Mouse (Mus musculus) embryonic fibroblast, embryonic 13.5 days (primary cell): ENCODE data around the gene Rreb1. TPM values are rescaled to one million over a fixed set of nuclear protein-coding genes. Genes with fewer than 3 reads are reported as not detected.

ENCODE experiments used
- H3K27ac ChIP-seq: 2 replicates; pipeline ENCODE4 v1.5.1; 2012; ENCODE audit warnings: low read length, control low read depth, inconsistent platforms; ENCODE audit not compliant: insufficient read depth
- H3K4me1 ChIP-seq: 2 replicates; pipeline ENCODE4 v1.6.1; 2011; ENCODE audit warnings: low read length; ENCODE audit not compliant: control insufficient read depth, insufficient read depth
- H3K4me3 ChIP-seq: 2 replicates; pipeline ENCODE4 v1.5.1; 2011; ENCODE audit warnings: mild to moderate bottlenecking, control low read depth, low read length; ENCODE audit not compliant: insufficient read depth
- CTCF ChIP-seq: IDR thresholded peaks from 2 replicates; pipeline ENCODE4 v1.5.1; 2011; ENCODE audit warnings: mild to moderate bottlenecking, control low read depth, low read length, moderate library complexity, borderline replicate concordance; ENCODE audit not compliant: insufficient read depth
- POLR2A ChIP-seq: IDR thresholded peaks from 2 replicates; pipeline ENCODE4 v1.6.1; 2011; ENCODE audit warnings: low read depth, mild to moderate bottlenecking, control low read depth, low read length, moderate library complexity
- polyA plus RNA-seq: library from polyadenylated mRNA; stranded (reverse); fragments of >200 nt; gene quantifications from 2 replicates; pipeline ENCODE4 v1.2.4, GENCODE M21; 2011; ENCODE audit warnings: low read depth; ENCODE audit not compliant: missing spikeins, insufficient read length

Rreb1 gene
- polyA plus RNA-seq, 1 experiment: 14.1 TPM

DNA sequence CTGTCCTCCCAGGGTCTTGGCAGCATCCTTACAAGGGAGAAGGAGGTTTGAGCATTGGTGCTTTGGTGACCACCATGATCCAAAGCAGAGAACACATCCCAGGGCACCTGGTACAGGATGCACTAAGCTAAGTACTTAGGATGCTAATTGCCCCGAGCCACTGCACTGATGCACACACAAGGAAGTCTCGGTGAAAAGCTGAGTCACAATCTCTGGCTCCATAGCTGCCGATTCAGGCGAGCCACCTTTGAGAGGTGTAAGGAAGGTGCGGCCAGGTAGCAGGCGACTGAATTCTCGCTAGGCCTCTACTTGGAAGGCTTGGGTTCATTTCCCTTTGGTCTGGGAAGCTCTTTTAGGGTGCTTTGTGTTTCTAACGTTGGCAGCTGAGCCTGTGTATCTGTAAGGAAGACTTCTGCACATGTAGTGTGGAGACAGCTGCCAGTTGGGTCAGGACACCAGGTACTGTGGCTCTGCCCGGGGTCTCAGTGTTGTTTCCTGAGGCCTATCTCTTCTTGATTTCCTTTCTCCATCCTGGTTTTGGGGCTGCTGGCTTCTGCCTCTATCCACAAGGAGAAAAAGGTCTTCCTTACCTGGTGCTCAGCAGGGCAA is 68.9 kb downstream of the Rreb1 start:
- Histone ChIP-seq H3K4me3 (no peak overlapping the region), H3K27ac (no peak overlapping the region), H3K4me1 (peaks cover 5% of the 10 kb centered on the region; the same call in 1 of the 2 replicates)
- TF ChIP-seq CTCF: no peak

DNA sequence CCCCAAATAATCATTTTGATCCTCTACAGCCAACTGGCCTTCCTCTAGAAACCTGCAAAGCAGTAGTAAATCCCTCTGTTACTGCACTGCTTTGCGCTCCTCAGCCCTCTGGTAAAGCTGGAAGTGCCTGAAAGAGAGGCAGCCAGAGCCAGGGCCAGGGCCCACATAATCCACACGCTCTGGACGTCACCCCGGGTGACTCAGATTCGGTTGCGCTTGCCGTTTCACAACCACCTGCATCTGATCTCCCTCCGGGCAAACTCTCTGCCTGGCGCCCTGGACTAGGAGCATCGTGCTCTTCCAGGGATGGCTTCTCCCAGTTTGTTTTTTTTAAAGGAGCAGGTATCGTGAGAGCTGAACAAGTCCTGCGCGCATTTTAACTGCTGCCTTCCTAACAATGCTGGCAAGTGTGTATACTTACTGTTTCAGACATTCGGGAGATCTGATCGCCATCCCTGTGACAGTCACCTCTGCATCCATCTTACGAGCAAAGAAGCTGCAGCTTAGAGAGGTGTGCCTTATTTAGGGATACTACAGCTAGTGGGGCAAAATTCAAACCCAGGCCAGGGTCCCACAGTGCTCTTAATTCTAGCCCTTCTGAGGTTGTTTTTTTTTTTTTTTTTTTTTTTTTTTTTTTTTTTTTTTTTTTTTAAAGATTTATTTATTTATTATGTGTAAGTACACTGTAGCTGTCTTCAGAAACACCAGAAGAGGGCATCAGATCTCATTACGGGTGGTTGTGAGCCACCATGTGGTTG is 69.6 kb downstream of the Rreb1 start:
- no peak overlapping the region for H3K4me3 ChIP-seq
- no peak for TF ChIP-seq CTCF
- TF ChIP-seq POLR2A: no peak
- H3K4me1 ChIP-seq: peaks cover 6% of the 10 kb centered on the region; the same call in 1 of the 2 replicates
- no peak overlapping the region for H3K27ac ChIP-seq

DNA sequence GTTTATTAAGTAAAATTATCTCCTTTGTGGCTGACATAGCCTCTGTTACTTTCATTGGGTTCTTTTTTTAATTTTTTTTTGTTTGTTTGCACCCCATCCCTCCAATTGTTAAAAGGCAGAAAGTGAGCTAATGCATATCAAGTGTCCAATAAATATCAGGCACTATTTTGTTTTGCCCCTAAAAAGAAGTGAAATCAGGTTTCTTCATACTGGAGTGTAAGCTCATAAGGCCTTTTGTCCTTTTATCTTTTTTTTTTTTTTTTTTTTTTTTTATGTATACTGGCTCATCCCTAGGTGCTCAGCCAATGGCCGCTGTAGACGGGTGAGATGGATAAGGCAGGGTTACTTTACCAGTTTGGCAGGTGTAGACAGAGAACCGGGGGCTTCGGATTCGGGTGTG is 70.2 kb downstream of the Rreb1 start:
- H3K4me3 ChIP-seq: no peak overlapping the region
- peaks cover 7% of the 10 kb centered on the region; the same call in 1 of the 2 replicates for H3K4me1 ChIP-seq
- H3K27ac ChIP-seq: no peak overlapping the region
- TF ChIP-seq POLR2A (no peak), CTCF (no peak)

DNA sequence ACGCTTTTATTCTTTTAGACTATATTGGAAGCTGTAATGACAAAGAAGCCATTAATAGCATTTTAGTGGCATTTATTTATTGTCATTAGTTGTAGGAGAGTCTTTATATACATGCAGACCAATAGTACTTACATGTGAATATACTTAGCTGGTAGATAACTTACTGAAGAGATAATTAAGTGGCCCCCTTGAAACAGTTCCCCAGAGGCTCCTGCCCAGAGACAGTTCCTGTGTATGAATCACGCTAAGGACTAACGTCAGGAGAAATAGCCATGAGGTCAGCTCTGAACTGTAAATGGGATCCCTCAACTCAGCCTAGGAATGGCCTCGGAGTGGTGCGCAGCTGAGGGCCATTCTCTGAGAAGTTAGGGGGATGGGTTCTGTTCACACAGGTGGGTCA is 73.4 kb downstream of the Rreb1 start:
- Histone ChIP-seq H3K4me1 (peaks cover 6% of the 10 kb centered on the region; the same call in 1 of the 2 replicates), H3K27ac (no peak overlapping the region), H3K4me3 (no peak overlapping the region)
- no peak for TF ChIP-seq POLR2A

DNA sequence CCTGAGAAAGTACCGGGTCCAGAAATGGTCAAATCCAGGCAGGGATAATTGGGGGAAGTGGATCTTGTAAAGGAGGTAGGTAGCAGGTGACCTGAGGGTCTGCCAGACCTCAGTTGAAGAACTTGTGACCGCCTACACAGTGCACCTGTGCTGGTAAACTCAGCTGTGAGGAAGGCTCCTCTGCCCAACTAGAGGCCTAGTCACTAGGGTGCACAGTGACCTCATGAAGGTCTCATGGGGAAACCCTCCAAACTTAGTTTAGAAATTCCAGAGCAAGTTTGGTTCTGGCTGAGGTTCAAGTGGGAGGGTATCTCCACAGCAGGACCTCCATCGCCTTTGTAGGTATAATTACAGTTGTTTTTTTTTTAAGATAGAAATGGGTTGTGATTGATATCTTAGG is 74.7 kb downstream of the Rreb1 start:
- peaks cover 10% of the 10 kb centered on the region for H3K4me1 ChIP-seq
- TF ChIP-seq POLR2A (no peak), CTCF (no peak)
- H3K27ac ChIP-seq: no peak overlapping the region
- no peak overlapping the region for H3K4me3 ChIP-seq

DNA sequence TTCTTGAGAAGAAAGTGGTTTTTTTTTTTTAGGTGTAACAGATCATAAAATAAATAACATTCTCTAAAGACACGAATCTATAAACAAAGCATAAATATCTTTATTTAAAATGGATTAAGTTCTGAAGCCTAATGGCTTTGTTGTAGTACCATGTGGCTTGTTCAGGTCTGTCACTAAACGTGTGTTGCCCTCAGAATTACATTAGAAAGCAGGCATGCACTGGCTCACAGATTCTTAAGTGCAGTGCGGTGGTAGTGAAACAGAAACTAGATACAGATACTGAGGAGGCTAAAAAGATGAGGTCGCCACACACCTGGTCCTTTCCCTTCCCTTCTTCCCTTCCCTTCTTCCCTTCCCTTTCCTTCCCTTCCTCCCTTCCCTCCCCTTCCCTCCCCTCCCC is 75.2 kb downstream of the Rreb1 start:
- Histone ChIP-seq H3K4me3 (no peak overlapping the region), H3K4me1 (peaks cover 10% of the 10 kb centered on the region), H3K27ac (no peak overlapping the region)
- TF ChIP-seq POLR2A (no peak), CTCF (no peak)

DNA sequence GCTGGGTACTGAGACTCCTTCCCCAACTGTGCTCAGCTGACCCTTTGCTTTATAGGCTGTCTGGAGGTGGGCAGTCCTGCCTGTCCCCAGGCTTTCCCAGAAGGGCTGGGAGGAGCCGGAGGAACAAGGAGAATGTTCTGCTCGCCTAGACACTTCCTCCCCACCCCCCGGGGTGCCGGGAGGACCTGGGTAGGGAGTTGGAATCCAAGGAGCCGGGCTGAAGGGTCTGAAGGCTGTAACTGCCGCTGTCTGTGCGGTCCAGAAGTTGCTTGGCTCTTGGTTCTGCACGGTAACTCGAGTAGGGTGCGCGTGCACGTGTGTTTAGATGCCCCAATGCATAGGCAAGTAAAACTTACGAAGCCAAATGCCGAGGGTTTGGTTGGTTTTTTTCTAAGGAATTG is 75.8 kb downstream of the Rreb1 start:
- H3K27ac ChIP-seq: peak overlapping the region; percentile 76
- TF ChIP-seq CTCF (no peak), POLR2A (no peak; the same call in 1 of the 2 replicates)
- peak overlapping the region; percentile 16 for H3K4me3 ChIP-seq
- peaks cover 10% of the 10 kb centered on the region for H3K4me1 ChIP-seq

DNA sequence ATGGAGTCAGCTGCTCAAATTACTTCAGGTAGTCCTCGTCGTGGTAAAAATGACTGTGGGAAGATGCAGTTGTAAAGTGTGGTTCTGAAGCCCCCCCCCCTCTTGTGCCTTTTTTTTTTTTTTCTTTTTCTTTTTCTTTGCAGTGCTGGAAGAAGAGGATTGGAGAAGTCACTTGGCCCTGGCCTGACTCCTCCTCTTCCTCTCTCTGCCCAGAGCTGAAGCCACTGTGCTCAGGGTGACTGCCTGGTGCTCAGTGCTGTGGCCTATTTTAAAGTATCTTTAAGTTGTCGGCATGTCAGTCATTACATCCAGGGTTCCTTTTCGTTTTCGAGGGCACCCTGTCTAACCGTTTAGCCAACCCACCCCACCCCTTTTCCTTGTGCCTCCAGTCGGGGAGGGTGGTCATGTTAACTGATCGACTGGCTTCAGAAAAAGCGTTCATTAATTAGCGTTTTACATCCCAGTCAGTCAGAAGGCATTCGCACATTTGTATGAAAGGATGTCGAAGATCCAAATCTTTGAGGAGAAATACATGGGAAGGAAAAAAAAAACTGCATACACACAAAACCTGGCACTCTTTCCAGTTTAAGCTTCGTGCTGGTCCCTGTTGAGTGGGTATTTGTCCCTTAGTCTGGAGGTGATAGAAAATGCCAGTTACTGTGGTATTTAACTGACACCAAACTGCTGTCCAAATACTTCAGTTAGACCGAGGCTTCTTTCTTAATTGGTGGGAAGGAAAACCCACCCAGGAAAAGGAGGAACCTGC is 76.4 kb downstream of the Rreb1 start:
- Histone ChIP-seq H3K27ac (peak overlapping the region; percentile 76), H3K4me3 (peak overlapping the region; percentile 16), H3K4me1 (peaks cover 10% of the 10 kb centered on the region)
- 0 out of 2 replicates have a peak, but pooled peaks have one; percentile 26 for TF ChIP-seq POLR2A
- TF ChIP-seq CTCF: no peak

DNA sequence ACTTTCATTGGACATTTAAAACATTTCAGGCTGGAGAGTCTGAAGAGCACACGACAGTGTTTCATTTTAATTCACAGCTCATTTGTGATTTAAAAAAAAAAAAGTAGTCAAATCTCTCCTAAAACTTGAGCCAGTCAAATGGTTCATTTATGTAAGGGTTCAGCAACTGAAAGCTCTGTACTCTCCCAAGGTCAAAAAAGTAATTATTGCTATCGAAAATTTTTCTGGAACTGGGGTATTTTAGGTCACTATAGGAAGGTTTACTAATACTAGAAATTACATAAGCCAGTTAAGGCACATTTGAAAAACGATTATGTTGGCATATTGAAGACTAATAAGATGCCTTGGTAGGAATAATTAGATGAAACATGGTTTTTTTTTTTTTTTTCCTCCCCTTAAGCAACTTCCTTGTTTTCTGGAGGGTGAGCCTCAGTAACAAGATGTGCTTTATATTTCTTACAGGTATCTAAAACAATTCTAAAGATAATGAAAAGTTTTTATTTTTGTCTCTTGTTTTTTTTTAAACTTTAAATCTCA is 77.1 kb downstream of the Rreb1 start:
- no peak overlapping the region for H3K4me3 ChIP-seq
- H3K27ac ChIP-seq: no peak overlapping the region
- peaks cover 10% of the 10 kb centered on the region for H3K4me1 ChIP-seq
- TF ChIP-seq POLR2A: no peak
- TF ChIP-seq CTCF: no peak
